Mouse (Mus musculus): ENCODE results near the gene Astn2.

The Astn2 gene

GRCm38 (mm10) chr4:65421272-65421671, 983.1 kb downstream of the Astn2 start:
- no peak for DNase-seq (ENCODE audit: low spot score in 2 of 2)

GRCm38 (mm10) chr4:65420511-65420931, 983.9 kb downstream of the Astn2 start:
- DNase-seq (ENCODE audit: low spot score in 2 of 2): no peak

GRCm38 (mm10) chr4:65415507-65415906, 988.9 kb downstream of the Astn2 start:
- DNase-seq (ENCODE audit: low spot score in 2 of 2): peak in 1 of 2 experiments; percentile 28

GRCm38 (mm10) chr4:65402836-65403634, 1001.4 kb downstream of the Astn2 start:
- DNase-seq (ENCODE audit: low spot score in 2 of 2): no peak

- no peak for DNase-seq (ENCODE audit: low spot score in 2 of 2)
These were observed 1002.1 kb downstream of the Astn2 start for GRCm38 (mm10) chr4:65402286-65402685.

GRCm38 (mm10) chr4:65399457-65399856, 1005.0 kb downstream of the Astn2 start:
- no peak for DNase-seq (ENCODE audit: low spot score in 2 of 2)

GRCm38 (mm10) chr4:65396806-65397205, 1007.6 kb downstream of the Astn2 start:
- no peak for DNase-seq (ENCODE audit: low spot score in 2 of 2)

- DNase-seq (ENCODE audit: low spot score in 2 of 2): no peak
These were observed 1013.4 kb downstream of the Astn2 start for GRCm38 (mm10) chr4:65391001-65391400.

GRCm38 (mm10) chr4:65383070-65383469, 1021.3 kb downstream of the Astn2 start:
- DNase-seq (ENCODE audit: low spot score in 2 of 2): no peak

GRCm38 (mm10) chr4:65379461-65379860, 1025.0 kb downstream of the Astn2 start:
- no peak for DNase-seq (ENCODE audit: low spot score in 2 of 2)

- no peak for DNase-seq (ENCODE audit: low spot score in 2 of 2)
These were observed 1027.8 kb downstream of the Astn2 start for GRCm38 (mm10) chr4:65376571-65376970.

GRCm38 (mm10) chr4:65373841-65374240, 1030.6 kb downstream of the Astn2 start:
- no peak for DNase-seq (ENCODE audit: low spot score in 2 of 2)

- no peak for DNase-seq (ENCODE audit: low spot score in 2 of 2)
These were observed 1031.7 kb downstream of the Astn2 start for GRCm38 (mm10) chr4:65372731-65373130.

GRCm38 (mm10) chr4:65367135-65367534, 1037.3 kb downstream of the Astn2 start:
- no peak for DNase-seq (ENCODE audit: low spot score in 2 of 2)

GRCm38 (mm10) chr4:65354580-65354979, 1049.8 kb downstream of the Astn2 start:
- DNase-seq (ENCODE audit: low spot score in 2 of 2): no peak

- no peak for DNase-seq (ENCODE audit: low spot score in 2 of 2)
These were observed 1053.9 kb downstream of the Astn2 start for GRCm38 (mm10) chr4:65350521-65350920.

GRCm38 (mm10) chr4:65341766-65342165, 1062.6 kb downstream of the Astn2 start:
- no peak for DNase-seq (ENCODE audit: low spot score in 2 of 2)

GRCm38 (mm10) chr4:65333718-65334117, 1070.7 kb downstream of the Astn2 start:
- no peak for DNase-seq (ENCODE audit: low spot score in 2 of 2)

All from urinary bladder, adult 18-20 months (tissue).